Mouse (Mus musculus): Measurements from ENCODE around the gene Ccdc122.
"Not testable (repeated sequence)": the region's sequence is repeated elsewhere in the genome, so short reads cannot be mapped to it uniquely, and the experiment has no call there.

Ccdc122 gene

DNA sequence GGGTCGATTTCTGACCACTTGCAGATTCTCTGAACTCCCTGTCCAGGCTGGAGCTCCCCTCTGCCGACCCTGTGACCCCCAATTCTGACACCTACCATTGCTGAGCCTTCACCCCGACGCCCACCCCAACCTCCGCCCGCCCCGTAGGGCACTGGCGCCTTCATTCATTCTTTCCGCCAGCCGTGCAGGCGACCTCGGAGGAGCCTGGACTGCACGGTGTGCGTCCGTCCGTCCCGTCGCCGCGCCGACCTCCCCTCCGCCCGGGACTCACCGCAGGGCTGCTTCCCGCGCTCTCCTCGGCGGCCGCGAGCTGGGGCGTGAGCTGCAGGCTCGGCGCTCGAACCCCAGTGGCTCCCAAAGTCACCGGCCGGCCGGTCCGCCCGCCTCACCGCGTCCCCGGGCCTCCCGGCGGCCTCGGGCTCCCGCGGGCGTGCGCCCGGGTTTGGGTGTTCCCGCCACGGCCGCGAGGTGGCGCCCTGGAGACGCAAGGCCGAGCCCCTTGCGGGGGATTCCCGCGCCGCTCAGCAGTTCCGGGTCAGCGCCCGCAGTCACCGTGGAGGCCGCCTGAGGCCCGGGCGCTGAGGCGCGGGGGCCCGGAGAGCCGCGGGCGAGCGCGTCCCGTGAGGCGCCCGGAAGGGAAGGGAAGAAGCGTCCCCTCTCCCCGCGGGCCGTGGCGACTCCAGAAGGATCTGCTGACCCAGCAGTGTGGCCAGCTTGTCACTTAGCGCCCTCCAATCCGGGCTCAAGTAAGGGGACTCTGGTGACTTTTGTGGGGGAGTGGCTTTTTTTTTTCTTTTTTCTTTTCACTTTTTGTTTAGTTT, at the start of gene Ccdc122, which contains the start of gene Lacc1:
TSS of gene Ccdc122 (plus strand) at position 547 of the 821 bp plus-strand sequence.
TSS of gene Lacc1 (minus strand) at position 679 of the 821 bp plus-strand sequence.
- in situ Hi-C loops (cut with MboI; ENCODE audit: low pct_unique_long_range_greater_than_20kb in 1 of 2, low sequenced_read_pairs in 2 of 2, unreplicated experiment in 1 of 2) = no loop called here

DNA sequence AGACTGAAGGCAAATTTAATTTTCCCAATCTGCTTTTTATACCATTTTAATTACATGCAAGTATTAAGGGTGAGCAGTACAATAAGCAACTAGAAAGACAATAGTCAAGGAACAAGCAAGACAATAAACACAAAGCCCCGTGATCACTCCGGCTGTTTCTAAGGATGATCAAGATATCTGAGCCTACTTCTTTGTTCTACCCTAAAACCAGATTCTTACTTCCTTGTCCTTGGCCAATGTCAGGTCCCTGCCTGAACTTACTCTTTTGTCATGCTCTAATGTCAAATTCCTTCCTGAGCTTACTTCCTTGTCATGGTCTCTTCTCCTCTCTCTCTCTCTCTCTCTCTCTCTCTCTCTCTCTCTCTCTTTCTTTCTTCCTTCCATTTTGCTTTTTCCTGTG, 46.2 kb upstream of the Ccdc122 start:
- in situ Hi-C loops (cut with MboI; ENCODE audit: low pct_unique_long_range_greater_than_20kb in 1 of 2, low sequenced_read_pairs in 2 of 2, unreplicated experiment in 1 of 2) = not testable (repeated sequence)

DNA sequence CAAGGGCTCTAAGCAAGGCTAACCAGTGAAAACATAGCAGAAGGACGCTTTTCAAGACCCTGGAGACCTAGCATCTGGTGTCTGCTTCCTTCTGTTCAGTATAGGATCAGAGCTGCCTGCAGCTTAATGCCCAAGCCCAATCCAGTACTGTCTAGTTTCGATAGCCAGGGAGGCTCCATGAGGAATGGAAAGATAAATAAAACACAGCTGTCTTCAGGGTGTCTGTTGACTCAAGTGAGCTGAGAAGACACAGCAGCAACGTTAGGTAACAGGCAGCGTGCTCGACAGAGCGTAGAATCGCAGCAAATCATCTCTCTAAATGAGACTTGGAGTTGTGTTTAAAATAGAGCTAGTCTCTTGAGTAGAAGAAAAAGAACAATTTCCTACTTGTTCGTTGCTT, 31.8 kb upstream of the Ccdc122 start:
- in situ Hi-C loops (cut with MboI; ENCODE audit: low pct_unique_long_range_greater_than_20kb in 1 of 2, low sequenced_read_pairs in 2 of 2, unreplicated experiment in 1 of 2) = loop anchor here (5.0 to 25.0 kb wide), 5 partner anchors 32 to 1142 kb away; no protein-coding TSS in a partner anchor

DNA sequence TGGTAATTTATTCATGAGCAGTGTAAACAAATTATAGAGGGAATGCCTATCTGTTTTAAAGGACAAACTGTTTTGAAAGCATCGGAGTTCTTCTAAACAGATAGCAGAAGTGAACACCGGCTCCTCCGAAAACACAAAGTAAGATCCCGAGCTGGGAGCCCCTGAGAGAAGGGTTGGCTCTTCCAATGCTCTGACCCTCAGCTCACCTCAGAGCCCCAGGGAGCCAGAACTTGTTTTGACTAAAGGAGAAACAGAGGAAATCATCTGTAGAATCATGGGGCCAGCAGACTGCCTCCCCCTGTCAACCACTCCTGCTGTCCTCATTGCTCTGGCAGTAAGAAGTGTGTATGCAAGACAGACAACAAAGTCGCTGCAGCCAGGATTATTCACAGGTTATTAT, 31.0 kb upstream of the Ccdc122 start:
- in situ Hi-C loops (cut with MboI; ENCODE audit: low pct_unique_long_range_greater_than_20kb in 1 of 2, low sequenced_read_pairs in 2 of 2, unreplicated experiment in 1 of 2) = loop anchor here (5.0 to 25.0 kb wide), 5 partner anchors 33 to 1143 kb away; no protein-coding TSS in a partner anchor

DNA sequence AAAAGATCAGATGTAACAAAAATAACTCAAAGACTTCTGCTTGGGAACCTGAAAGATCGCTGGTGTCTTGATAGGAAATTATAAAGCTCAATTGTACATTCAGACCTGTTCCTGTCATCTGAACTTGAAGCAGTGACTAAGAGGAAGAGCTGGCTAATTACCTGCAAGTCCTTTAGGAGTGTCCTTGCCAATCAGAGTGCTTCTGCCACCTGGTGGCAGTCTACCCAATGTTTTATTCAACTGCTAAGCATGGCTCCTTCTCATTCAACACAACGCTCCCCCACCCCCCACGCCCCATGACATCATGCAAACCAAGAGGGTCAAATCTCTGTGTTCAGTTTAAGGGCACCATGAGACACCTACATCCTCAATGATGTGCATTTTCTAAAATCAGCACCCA, 28.3 kb upstream of the Ccdc122 start:
- in situ Hi-C loops (cut with MboI; ENCODE audit: low pct_unique_long_range_greater_than_20kb in 1 of 2, low sequenced_read_pairs in 2 of 2, unreplicated experiment in 1 of 2) = loop anchor here (5.0 to 25.0 kb wide), 5 partner anchors 36 to 1146 kb away; no protein-coding TSS in a partner anchor

DNA sequence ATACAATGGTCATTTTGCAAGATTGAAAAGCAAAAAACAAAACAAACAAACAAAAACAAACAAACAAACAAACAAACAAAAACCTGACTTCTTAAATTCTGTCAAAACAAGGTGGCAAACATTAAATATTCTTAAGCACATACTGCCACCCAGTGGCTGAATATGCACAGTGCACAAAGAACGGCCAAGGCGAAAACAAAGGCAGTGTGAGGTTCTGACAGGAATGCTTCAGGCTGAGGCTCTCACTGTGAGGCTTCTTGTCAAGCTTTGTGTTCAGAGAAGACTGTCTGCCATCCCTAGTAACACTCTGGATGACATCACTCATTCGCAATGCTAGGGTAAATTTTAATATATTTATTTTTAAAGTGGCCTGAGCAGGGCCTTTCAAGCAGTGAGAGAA, 24.8 kb upstream of the Ccdc122 start:
- in situ Hi-C loops (cut with MboI; ENCODE audit: low pct_unique_long_range_greater_than_20kb in 1 of 2, low sequenced_read_pairs in 2 of 2, unreplicated experiment in 1 of 2) = loop anchor here (25.0 kb wide), 2 partner anchors 850 to 1150 kb away; no protein-coding TSS in a partner anchor

DNA sequence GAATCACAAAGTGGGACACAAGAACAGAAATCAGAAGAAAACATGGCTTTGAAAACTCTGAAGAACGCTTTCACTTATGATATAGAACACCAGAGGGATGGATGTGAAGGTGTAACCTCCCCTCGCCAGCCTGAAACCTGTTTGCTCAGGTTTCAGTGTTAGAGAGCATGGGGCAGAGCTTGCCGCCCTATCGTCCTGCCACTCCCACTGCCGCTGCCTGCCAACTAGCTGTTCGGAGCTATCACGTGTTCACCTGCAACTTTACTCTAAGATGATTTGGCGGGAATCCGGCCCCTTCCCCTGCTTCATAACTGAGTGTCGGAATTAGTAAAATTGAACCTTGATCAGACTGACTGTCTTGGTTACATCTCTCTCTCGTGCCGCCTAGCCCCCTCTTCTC, 19.8 kb upstream of the Ccdc122 start:
- in situ Hi-C loops (cut with MboI; ENCODE audit: low pct_unique_long_range_greater_than_20kb in 1 of 2, low sequenced_read_pairs in 2 of 2, unreplicated experiment in 1 of 2) = loop anchor here (25.0 kb wide), 2 partner anchors 854 to 1154 kb away; no protein-coding TSS in a partner anchor

DNA sequence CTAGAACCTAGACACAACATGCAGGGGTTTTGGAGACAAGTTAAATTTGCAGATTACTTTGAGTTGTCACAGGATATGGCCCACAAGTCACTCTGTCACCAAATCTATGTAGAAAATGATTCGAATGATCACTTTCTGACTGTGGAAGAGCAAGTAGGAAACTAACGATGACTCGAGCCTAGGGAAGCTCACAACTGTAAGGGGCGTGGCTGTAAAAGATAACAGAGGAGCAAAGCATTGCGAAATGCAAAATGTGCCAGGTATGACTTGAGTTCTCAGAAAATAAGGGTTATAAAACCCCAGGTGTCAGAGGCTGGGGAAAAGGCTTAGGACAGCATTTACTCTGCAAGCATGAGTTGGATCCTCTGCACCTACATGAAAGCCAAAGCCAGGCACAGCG, 19.4 kb upstream of the Ccdc122 start:
- in situ Hi-C loops (cut with MboI; ENCODE audit: low pct_unique_long_range_greater_than_20kb in 1 of 2, low sequenced_read_pairs in 2 of 2, unreplicated experiment in 1 of 2) = loop anchor here (25.0 kb wide), 2 partner anchors 855 to 1155 kb away; no protein-coding TSS in a partner anchor

DNA sequence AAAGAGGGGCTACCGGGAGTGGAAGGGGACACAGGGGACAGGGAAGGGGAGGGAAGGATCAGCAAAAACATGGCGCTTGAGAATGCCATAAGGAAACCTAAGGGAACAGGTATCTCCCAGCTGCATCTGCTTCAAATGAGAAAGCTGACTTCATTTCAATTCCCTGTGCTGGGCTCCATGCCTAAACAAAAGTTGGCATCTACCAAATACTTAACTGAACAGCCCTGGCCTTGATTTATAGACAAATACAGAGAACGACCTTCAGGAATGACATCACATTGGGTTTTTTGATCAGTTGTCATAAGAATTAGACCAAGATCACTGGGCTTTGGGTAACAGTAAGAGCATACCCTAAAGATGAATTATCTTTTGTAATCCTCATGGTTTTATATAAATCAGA, 12.1 kb upstream of the Ccdc122 start:
- in situ Hi-C loops (cut with MboI; ENCODE audit: low pct_unique_long_range_greater_than_20kb in 1 of 2, low sequenced_read_pairs in 2 of 2, unreplicated experiment in 1 of 2) = loop anchor here (25.0 kb wide), 2 partner anchors 862 to 1162 kb away; no protein-coding TSS in a partner anchor

DNA sequence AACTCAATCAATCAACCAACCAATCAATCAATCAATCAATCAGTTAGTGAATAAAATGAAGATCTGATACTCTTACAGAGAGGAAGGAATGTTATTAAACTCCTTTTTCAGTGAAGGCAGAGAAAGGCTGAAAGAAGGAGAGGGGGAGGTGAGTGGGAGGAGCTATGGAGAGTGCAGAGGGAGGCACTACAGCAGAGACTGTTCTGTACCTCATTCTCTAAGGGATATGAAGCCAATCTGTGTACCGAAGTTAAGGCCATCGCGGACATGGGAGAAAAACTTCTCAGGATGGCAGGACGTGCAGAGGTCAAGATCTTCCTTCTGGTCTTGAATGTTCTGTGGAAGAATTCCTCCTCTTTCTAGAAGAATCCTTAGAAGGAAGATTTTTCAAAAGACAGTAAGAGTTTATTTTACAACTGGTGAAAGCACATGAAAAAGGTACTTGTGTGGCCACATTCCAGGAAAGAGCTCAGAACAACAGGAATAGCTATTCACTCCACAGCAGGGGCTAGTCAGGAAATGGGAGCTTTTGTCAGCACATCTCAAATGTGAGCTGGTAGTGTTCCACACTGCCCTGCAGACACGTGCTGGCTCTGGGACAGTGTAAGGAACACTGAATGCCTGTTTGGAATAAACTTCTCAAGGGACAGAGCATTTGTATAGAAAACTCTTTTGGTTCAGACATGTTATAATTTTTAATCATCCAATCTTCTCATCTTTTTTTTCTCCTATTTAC, 7.1 kb upstream of the Ccdc122 start:
- in situ Hi-C loops (cut with MboI; ENCODE audit: low pct_unique_long_range_greater_than_20kb in 1 of 2, low sequenced_read_pairs in 2 of 2, unreplicated experiment in 1 of 2) = no loop called here

DNA sequence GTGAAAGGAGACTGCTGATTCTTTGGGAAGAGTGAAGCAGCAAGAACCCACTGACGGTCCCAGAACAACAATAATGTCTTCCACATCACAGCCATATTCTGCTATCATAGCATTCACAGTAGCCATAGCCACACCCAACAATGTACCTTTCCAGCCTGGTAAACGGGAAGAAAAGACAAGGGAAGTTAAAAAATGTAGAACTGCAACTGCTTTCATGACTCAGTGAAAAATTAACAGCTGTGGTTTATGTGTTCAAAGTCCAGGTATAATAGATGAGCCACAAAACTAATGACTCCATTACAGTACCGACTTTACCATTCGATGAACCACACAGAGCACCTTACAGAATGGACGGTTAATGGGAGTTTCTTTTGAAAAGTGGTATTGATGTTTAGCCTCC, 5.8 kb upstream of the Ccdc122 start:
- in situ Hi-C loops (cut with MboI; ENCODE audit: low pct_unique_long_range_greater_than_20kb in 1 of 2, low sequenced_read_pairs in 2 of 2, unreplicated experiment in 1 of 2) = no loop called here

DNA sequence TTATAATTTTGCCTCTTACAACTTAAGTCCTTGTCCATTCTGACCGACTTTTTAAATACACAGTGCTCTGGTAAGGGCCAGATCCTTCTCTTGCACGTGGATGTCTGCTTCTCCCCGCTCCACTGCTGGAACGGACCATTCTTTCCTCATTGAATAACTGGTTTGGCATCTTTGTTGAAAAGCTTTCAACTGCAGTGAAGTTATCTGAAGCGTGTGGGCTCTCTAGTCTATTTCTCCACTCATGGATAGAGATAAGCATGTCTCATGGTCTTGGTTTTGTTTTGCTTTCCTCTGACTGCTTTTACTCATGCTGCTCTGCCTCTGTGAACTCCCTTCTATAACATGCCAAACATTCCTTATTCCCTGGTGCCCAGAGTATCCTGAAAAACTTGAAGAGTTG, 4.1 kb upstream of the Ccdc122 start:
- in situ Hi-C loops (cut with MboI; ENCODE audit: low pct_unique_long_range_greater_than_20kb in 1 of 2, low sequenced_read_pairs in 2 of 2, unreplicated experiment in 1 of 2) = no loop called here

DNA sequence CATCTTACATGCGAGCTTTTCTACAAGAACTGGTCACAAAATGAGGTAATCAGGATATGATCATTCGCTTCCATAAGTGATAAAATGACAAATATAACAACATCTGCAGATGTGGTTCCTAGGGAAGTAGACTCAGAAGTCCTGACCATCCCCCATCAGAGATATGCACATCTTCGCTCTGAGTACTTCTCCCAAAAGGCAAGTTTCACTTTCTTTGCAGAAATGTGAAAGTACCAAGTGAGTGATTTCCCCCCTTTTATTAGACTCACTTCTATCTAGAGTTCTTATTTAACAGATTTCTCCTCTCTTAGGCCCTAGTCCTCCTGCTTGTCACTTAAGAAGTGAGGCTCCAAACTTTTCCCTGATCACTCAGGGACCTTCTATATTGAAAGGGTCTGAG, 3.2 kb upstream of the Ccdc122 start:
- in situ Hi-C loops (cut with MboI; ENCODE audit: low pct_unique_long_range_greater_than_20kb in 1 of 2, low sequenced_read_pairs in 2 of 2, unreplicated experiment in 1 of 2) = no loop called here

DNA sequence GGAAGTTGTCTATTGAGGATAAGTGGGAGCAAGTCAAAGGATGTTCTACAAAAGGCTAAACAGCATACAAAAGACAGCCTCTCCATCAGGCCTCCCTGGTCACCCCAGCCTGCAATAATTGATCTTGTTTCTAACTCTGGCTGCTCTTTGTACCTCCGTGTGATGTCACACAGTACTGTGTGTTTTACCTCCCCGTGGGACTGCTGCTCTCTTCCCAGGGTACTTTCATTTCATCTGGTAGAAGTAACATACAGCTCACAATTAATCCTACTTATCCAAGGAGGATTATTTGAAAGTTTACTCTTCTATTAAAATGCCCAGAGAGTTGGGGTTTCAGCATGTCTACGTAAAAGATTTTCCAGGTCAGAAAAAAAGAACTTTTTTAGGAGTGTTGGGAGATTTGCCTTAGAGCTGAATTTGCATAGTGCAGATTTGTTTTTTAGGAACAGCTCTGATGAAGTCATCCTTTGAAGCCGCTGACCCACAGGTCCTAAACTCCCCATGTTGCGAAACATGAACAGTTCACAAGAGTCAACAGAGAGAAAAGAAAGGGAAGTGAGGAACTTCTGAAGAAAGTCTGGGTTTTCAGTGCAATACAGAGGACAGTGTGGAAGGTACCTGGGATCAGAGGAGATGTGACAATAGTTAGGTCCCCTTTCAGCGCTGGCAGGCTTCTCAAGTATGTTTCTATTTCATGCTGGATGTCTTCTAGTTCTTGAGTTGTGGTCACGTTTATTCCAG, 2.2 kb upstream of the Ccdc122 start:
- in situ Hi-C loops (cut with MboI; ENCODE audit: low pct_unique_long_range_greater_than_20kb in 1 of 2, low sequenced_read_pairs in 2 of 2, unreplicated experiment in 1 of 2) = no loop called here

DNA sequence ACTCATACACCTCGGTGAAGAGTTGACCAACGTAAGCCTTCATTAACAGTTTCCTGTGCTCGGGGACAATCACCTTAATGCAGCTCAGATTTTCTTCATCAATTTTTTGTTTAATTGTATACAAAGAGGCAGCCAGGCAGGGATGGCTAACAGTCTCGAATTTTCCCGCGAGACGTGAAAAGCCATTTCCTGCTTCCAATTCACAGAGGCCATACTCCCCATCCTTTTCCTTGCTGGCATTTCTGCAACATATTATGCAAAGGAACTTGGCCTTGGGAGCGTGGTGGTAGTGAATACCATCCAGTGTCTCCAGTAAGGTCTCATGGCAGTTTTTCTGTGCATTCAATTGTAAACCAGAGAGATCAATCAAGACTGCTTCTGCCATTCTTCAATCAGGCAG, 1.6 kb upstream of the Ccdc122 start:
- in situ Hi-C loops (cut with MboI; ENCODE audit: low pct_unique_long_range_greater_than_20kb in 1 of 2, low sequenced_read_pairs in 2 of 2, unreplicated experiment in 1 of 2) = no loop called here

DNA sequence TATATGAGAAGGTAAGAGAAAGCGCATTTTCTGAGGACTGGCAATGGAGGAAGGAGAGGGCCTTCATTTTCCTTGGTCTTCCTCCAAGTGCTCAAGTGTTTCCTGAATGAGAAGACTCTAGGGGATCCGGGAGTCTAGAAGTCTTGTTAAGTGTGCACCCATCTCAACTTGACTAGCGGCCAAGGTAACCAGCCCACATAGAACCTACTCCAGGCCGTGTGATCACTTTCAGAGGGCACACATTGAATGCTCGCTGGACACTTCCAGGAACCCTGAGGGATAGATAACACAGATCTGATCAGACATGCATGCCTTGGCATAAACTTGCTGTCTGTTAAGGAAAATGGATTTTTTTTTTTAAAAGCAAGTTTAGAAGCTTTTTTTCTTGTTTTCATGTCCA, 758 bp downstream of the Ccdc122 start:
- in situ Hi-C loops (cut with MboI; ENCODE audit: low pct_unique_long_range_greater_than_20kb in 1 of 2, low sequenced_read_pairs in 2 of 2, unreplicated experiment in 1 of 2) = no loop called here

DNA sequence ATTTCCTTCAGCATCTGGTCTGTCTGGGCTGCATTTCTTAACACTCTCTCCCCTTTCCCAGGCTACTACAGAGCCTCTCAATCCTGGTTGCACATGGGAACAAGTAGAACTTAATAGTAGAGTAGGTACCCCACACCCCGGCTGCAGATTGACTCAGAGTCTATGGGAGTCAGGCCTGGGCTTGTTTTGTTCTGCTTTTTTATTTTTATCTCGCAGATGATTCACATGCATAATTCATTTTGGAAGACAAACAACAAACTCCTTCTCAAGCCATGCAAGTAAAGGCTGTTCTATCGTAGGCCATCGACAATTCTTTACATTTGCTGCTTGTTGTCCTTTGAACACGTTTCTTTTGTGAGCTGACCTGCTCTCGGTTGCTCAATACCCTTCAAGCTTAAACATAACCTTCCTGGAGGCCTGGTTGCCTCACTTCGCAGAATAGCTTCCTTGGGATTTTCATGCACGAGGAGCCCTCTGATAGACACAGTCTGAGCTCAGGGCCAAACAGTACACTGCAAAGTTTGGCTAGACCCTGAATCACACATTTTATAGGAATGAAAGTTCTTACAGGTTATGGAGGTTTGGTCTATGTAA, 1.4 kb downstream of the Ccdc122 start:
- in situ Hi-C loops (cut with MboI; ENCODE audit: low pct_unique_long_range_greater_than_20kb in 1 of 2, low sequenced_read_pairs in 2 of 2, unreplicated experiment in 1 of 2) = no loop called here

DNA sequence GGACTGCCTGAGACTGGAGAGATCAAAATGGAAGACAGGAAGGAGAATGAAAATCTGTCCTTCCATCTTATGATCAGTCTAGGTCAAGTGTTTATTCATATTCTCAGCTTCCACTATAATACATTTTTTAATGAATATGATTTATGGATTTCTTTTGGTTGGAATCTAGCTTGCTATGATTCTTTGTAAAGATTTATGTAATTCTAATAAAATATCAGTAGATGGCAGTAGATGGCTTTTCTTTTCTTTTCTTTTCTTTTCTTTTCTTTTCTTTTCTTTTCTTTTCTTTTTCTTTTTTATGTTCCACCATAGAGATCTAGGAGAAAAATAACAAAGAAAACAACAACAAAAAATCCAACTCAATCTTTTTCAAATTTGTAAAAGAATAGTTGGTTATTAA, 16.7 kb downstream of the Ccdc122 start:
- in situ Hi-C loops (cut with MboI; ENCODE audit: low pct_unique_long_range_greater_than_20kb in 1 of 2, low sequenced_read_pairs in 2 of 2, unreplicated experiment in 1 of 2) = no loop called here
